Mouse (Mus musculus): ENCODE data around the gene Spata31d1a.
"Not testable (repeated sequence)": the region's sequence is repeated elsewhere in the genome, so short reads cannot be mapped to it uniquely, and the experiment has no call there.

Spata31d1a gene

GRCm38 (mm10) chr13:59710230-59710629 lies at the start of gene Spata31d1a:
Gene Spata31d1a (minus strand): TSS chr13:59710330.
- no peak for DNase-seq (ENCODE audit: extremely low read depth, low read depth)

GRCm38 (mm10) chr13:59756906-59757305 lies 46.8 kb upstream of the Spata31d1a start:
- DNase-seq (ENCODE audit: extremely low read depth, low read depth) = no peak

- no peak for DNase-seq (ENCODE audit: extremely low read depth, low read depth)
These were observed 40.2 kb upstream of the Spata31d1a start for GRCm38 (mm10) chr13:59750310-59750709.

- DNase-seq (ENCODE audit: extremely low read depth, low read depth) = no peak
These were observed 36.6 kb upstream of the Spata31d1a start, which contains the start of gene 1700014D04Rik for GRCm38 (mm10) chr13:59746711-59747110. Gene 1700014D04Rik (minus strand): TSS chr13:59746752.

- no peak for DNase-seq (ENCODE audit: extremely low read depth, low read depth)
These were observed 36.0 kb upstream of the Spata31d1a start for GRCm38 (mm10) chr13:59746164-59746563.

- no peak for DNase-seq (ENCODE audit: extremely low read depth, low read depth)
These were observed 35.3 kb upstream of the Spata31d1a start for GRCm38 (mm10) chr13:59745462-59745861.

- DNase-seq (ENCODE audit: extremely low read depth, low read depth) = peak; percentile 59
These were observed 31.6 kb upstream of the Spata31d1a start for GRCm38 (mm10) chr13:59741697-59742096.

GRCm38 (mm10) chr13:59741096-59741495 lies 31.0 kb upstream of the Spata31d1a start:
- DNase-seq (ENCODE audit: extremely low read depth, low read depth) = no peak

GRCm38 (mm10) chr13:59739397-59739796 lies 29.3 kb upstream of the Spata31d1a start:
- no peak for DNase-seq (ENCODE audit: extremely low read depth, low read depth)

- DNase-seq (ENCODE audit: extremely low read depth, low read depth) = no peak
These were observed 28.3 kb upstream of the Spata31d1a start for GRCm38 (mm10) chr13:59738455-59738854.

- DNase-seq (ENCODE audit: extremely low read depth, low read depth) = peak; percentile 74
These were observed 25.1 kb upstream of the Spata31d1a start for GRCm38 (mm10) chr13:59735190-59735589.

GRCm38 (mm10) chr13:59734347-59734746 lies 24.2 kb upstream of the Spata31d1a start:
- peak; percentile 36 for DNase-seq (ENCODE audit: extremely low read depth, low read depth)

GRCm38 (mm10) chr13:59733936-59734335 lies 23.8 kb upstream of the Spata31d1a start:
- DNase-seq (ENCODE audit: extremely low read depth, low read depth) = peak; percentile 74

- DNase-seq (ENCODE audit: extremely low read depth, low read depth) = no peak
These were observed 21.5 kb upstream of the Spata31d1a start, which contains the start of gene Spata31d1d for GRCm38 (mm10) chr13:59731652-59732051. Gene Spata31d1d (minus strand): TSS chr13:59731752.

- DNase-seq (ENCODE audit: extremely low read depth, low read depth) = peak; percentile 69
These were observed 18.4 kb upstream of the Spata31d1a start for GRCm38 (mm10) chr13:59728378-59729093.

- DNase-seq (ENCODE audit: extremely low read depth, low read depth) = no peak
These were observed 16.2 kb upstream of the Spata31d1a start for GRCm38 (mm10) chr13:59726139-59726867.

GRCm38 (mm10) chr13:59722089-59722488 lies 12.0 kb upstream of the Spata31d1a start:
- DNase-seq (ENCODE audit: extremely low read depth, low read depth) = not testable (repeated sequence)

GRCm38 (mm10) chr13:59719475-59719874 lies 9.3 kb upstream of the Spata31d1a start:
- no peak for DNase-seq (ENCODE audit: extremely low read depth, low read depth)

- DNase-seq (ENCODE audit: extremely low read depth, low read depth) = not testable (repeated sequence)
These were observed 8.8 kb upstream of the Spata31d1a start for GRCm38 (mm10) chr13:59718857-59719440.

GRCm38 (mm10) chr13:59713710-59714109 lies 3.6 kb upstream of the Spata31d1a start:
- DNase-seq (ENCODE audit: extremely low read depth, low read depth) = no peak

GRCm38 (mm10) chr13:59711984-59712383 lies 1.9 kb upstream of the Spata31d1a start, which contains the start of gene Spata31d1b:
Gene Spata31d1b (plus strand): TSS chr13:59712284.
- not testable (repeated sequence) for DNase-seq (ENCODE audit: extremely low read depth, low read depth)

GRCm38 (mm10) chr13:59704562-59704961 lies 5.6 kb downstream of the Spata31d1a start:
- DNase-seq (ENCODE audit: extremely low read depth, low read depth) = no peak
